Mouse (Mus musculus): Measurements from ENCODE around the gene Tnpo2.
A peak's percentile ranks its signal among the peaks of the same experiment; 100 is the strongest.

Gene Tnpo2

DNA sequence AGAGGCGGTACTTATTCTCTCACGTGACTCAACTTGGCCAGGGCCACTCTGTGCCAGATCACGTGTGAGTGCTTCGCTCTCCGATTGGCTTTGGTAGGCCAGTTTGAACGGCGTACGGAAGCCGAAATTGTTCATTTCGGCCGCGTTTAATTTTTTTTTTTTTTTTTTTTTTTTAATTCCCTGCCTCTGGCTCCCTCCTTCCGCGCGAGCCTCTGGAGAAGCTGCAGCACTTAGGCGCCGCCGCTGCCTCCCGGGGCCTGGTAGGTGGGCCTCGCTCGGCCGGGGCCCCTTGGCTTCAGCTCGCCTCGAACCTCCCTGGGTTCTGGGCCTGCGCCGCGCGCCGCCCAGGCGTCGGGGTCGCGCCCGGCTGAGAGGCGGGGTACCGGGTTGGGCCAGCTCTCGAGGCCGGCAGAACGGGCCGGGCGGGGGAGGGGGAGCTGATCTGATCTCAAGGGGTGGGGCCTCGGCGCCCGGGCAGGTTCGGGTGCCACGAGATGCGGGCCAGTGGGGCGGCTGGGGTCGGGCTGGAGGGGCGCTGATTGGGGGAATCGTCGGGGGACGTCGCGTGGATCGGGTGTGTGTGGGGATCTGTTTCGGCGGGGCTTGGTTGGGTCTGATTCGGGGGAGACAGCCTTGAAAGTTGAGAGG lies at the start of gene Tnpo2:
Gene Tnpo2 (plus strand): TSS at position 198 of the 648 bp plus-strand sequence.
- peak; percentile 87 for DNase-seq (ENCODE audit: low read depth)

DNA sequence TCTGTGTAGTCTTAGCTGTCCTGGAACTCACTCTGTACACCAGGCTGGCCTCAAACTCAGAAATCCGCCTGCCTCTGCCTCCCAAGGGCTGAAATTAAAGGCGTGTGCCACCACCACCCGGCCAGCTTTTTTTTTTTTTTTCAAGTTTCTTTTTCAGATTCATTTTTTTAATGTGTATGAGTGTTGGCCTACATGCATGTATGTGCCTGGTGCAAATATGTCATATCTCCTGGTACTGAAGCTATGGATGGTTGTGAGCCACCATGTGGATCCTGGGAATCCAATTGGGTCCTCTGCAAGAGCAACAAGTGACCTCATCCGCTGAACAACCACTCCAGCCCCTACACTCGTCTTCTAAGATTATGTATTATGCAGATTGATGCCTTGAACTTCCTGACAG lies 49.3 kb upstream of the Tnpo2 start:
- no peak for DNase-seq (ENCODE audit: low read depth)

DNA sequence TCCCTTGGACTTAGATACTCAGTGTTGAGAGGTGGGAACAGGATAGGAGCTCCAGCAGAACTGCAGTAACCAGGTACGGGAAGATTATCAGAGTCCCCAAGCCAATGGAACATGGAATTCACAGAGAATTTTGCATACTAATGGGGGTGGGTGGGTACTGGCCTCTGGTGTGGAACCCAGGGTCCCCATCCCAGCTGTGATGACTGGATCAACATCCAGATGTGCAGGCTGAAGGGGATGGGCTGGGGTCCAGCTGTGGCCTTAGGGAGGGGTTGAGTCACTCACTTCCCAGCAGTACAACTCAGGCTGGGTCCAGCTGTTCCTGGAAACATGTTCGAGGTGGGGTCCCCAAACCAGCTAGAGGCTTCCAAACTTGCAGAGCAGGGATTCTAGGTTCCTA lies 48.8 kb upstream of the Tnpo2 start:
- no peak for DNase-seq (ENCODE audit: low read depth)

DNA sequence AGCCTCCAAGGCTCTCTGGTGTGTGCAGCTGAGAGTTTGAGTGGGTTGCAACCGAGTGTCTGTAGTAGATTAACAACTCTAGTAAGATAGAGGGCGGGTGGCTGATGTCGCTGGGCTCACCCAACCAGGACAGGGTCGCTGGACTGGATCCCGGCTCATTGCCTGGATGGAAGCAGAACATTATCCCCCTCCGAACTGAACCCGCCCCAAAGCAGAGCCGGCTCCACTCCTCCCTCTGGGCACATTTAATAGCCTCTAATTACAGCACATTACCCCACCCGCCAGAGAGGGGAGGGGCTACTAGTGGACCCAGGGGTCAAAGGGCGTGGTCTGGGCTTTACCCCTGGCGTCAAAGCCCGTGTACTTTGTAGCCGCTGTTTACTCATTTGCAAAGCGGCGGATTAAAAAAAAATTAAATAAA lies 47.4 kb upstream of the Tnpo2 start:
- DNase-seq (ENCODE audit: low read depth) = no peak

DNA sequence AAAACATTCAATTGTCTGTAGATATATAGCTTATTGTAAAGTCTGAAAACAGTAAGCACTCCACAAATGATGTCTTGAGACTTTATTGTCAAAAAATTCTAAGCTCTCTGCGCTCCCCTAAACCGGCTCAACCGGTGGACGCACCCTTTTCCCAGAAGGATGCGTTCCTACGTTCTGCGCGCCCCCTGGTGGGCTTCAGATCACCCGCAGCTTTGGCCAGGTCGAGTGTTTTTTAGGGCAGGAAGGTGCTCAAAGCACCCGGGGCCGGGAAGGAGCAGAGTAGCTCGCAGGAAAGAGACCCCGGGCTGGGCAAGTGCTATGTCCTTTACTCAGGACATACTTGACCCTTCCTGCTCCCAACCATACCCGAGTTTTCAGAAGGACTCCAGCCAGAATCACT lies 46.9 kb upstream of the Tnpo2 start:
- DNase-seq (ENCODE audit: low read depth) = peak; percentile 95

DNA sequence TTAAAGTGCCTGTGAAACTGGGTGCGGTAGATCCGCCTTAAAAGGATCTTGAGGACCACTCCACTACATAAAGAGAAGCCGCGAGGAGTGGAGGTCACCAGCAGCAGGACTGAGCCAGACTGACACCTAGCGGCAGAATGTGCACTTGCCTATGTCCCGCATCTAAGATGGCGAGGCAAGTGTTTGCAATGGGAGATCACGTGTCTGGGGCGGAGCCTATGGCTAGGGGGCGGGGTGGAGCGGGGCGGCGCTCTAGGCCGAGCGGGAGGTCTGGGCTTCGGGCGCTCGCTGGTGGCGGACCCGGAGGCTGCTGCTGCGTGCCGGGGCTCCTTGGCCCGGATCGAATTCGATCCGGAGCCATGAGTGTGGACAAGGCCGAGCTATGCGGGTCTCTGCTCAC lies 46.4 kb upstream of the Tnpo2 start, which contains the start of gene Hook2:
Gene Hook2 (plus strand): TSS at position 255 of the 400 bp plus-strand sequence.
- peak; percentile 99 for DNase-seq (ENCODE audit: low read depth)

DNA sequence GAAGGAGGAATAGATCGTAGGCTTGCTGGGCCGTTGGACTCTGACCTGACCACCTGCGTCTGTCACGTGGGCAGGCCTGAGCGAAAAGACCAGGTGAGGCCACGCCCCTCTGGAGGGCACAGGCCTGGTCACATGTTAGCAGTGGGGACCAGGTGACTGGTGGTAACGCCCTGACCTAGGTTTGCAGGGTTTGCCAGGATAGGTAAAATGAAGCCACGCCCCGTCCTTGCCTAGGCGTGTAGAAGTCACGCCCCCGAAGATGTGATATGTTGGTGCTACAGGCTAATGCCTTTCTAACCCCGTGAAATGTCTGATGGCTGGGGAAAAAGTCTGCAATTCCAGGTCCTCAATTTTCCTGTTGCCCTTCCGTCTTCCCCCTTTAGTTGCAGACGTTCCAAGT lies 45.9 kb upstream of the Tnpo2 start:
- no peak for DNase-seq (ENCODE audit: low read depth)

DNA sequence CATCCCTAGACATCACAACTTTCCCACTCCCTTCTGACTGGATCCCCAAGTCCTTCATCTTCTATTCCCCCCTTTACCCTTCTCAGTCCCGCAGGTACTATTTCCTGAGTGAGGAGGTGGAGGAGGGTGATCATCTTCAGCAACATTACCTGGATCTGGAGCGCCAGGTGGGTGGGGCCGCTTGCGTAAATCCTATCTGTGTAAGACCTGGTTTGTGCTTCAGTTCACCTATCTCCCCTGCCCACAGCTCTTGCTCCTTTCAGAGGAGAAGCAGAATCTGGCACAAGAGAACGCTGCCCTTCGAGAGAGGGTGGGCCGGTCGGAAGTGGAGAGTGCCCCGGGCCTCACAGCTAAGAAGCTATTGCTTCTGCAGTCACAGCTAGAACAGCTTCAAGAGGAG lies 42.3 kb upstream of the Tnpo2 start:
- DNase-seq (ENCODE audit: low read depth) = no peak

DNA sequence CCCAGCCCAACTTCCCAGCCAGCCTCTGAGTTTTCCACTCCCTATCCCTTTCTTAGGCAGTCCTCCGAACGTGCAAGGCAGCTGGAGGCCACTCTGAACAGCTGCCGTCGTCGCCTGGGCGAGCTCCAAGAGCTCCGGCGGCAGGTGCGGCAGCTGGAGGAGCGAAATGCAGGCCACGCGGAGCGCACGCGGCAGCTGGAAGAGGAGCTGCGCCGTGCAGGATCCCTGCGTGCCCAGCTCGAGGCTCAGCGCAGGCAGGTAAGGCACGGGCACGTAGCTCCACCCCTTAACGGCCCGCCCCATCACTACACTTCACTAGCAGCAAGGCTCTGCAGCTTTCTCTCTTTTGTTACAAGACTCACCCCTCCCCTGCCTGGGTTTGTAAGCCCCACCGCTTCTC lies 41.0 kb upstream of the Tnpo2 start:
- no peak for DNase-seq (ENCODE audit: low read depth)

DNA sequence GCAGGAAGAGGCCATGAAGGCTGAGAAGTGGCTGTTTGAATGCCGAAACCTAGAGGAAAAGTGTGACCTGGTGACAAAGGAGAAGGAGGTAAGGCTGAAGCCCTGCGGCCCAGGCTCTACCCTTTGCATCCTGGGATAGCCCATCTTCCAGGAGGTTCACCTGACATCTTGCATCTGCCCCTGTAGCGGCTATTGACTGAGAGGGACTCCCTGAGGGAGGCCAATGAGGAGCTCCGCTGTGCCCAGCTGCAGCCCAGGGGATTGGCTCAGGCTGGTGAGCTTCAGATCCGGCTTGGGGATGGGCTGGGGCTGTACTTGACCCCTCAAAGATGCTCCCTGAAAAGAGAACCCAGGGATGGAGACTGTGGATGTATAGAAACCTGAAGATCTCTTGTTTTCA lies 39.7 kb upstream of the Tnpo2 start:
- no peak for DNase-seq (ENCODE audit: low read depth)

DNA sequence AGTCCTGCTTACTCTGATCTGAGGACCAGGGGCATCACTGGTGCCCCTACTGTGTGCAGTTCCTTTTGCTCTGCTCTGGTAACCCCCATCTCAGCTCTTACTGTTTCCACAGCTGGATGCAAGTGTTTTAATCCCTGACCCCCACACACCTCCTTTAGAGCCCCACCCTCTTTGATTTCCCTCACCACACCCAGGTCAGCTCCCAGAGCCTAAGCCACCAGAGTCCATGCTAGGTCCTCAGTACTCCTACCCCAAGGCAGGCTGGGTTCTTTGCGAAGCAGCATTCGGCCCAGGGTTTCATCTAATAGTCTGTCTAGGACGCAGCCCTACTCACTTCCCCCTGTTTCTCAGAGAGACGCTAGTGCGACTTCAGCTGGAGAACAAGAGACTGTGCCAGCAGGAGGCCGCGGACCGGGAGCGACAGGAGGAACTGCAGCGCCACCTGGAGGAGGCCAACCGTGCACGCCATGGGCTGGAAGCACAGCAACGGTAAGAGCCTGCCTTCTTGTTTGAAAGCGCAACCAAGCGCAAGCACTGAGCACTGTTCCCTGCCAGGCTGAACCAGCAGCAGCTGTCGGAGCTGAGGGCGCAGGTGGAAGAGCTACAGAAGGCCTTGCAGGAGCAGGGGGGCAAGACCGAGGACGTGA lies 38.9 kb upstream of the Tnpo2 start:
- peak; percentile 87 for DNase-seq (ENCODE audit: low read depth)

DNA sequence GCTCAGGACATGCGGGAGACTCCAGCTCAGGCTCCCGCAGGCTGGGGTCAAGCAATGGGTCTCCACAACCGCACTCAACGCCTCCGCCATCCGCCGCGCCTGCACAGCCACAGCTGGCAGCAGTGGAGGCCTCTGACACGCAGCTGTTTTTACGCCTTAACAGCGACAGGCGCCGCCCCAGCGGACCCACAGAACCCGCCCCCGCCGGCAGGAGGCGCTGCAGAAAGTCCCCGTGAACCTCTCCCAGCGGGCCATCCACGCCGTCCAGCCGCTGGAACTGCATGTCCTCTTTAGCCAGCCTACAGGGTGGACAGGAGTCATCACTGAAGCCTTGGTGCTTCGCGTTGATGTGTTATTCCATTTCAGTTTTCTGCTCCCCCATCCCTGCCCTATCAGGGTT lies 29.0 kb upstream of the Tnpo2 start:
- DNase-seq (ENCODE audit: low read depth) = no peak

DNA sequence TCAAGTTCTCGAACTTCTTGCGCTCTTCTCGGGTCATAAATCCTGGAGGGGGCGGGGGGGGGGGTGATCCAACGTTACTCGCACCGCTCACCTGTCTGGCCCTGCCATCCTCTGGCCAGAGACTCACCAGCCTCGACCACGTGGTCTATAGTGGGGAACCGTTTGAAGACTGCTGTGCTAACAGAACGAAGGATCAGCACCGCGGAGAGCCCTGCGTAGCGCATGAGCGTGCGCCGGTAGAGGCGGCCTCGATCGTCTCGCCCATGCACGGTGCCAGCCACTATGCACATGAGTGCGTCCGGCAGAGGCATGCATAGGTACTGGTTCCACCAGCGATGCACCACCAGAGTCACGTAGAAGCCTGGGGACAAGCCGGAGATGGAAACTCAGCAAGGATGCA lies 25.5 kb upstream of the Tnpo2 start:
- no peak for DNase-seq (ENCODE audit: low read depth)

DNA sequence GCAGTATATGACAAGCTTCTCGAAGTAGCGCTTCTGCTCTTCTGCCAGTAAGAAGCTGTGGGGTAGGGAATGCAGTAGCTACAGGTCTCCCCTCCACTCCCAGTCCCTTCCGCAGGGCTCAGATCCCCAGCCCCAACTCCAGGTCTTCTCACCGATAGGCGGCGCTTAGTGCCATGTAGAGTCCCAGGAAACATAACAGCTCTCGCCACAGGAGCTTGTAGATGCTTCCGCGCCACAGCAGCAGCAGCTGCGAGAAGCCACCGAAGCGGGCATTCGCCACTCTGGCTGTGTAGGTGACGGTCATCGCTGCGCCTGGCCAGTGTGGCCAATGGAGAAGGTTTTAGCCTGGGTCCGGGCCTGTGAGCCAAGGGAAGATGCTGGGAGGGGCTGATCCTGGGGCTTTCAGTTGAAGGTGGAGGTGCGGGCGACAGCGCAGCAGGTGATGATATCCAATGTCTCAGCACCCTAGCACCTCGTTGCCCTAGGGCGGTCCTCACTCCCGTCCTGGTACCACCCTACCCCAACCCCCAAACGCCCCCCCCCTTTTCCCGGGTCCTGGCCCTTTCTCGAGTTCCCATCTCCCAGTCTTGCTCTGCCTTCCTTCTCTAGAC lies 23.4 kb upstream of the Tnpo2 start:
- DNase-seq (ENCODE audit: low read depth) = no peak

DNA sequence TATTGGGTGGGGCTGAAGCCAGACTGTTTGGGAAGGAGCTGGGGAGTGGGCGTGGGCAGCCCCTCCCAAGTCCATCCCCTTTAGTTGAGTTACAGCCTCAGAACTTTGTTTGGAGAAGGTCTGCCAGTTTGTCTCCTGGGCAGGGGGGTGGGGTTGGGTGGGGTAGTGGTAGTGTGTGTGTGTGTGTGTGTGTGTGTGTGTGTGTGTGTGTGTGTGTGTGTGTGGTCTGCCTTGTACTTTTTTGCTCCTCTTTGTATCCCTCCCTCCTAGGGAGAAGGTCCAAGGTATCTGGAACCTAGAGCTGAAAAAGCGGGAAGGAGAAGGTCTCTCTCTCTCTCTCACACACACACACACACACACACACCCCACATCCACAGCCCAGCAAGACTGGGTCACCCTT lies 22.3 kb upstream of the Tnpo2 start, which contains the start of gene Best2:
Gene Best2 (minus strand): TSS at position 101 of the 400 bp plus-strand sequence.
- DNase-seq (ENCODE audit: low read depth) = no peak

DNA sequence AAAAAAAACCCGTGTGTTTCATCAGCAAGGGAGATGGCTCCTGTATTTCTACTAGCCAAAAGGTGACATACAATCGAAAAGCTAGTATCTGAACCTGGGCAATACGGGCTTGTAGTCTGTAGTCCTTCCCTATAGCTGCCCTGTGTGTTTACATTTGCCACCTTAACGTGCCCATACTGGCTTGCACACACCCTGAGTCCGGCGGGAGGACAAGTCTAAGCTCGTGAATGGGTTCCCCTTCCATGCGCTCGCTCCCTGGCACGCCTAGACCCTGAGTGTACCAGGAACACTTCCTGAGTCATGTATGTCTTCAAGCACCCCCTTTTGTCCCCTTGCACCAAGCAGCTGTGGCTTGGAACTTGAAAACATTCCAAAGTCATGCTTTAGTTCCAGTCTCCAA lies 20.0 kb upstream of the Tnpo2 start:
- DNase-seq (ENCODE audit: low read depth) = no peak

DNA sequence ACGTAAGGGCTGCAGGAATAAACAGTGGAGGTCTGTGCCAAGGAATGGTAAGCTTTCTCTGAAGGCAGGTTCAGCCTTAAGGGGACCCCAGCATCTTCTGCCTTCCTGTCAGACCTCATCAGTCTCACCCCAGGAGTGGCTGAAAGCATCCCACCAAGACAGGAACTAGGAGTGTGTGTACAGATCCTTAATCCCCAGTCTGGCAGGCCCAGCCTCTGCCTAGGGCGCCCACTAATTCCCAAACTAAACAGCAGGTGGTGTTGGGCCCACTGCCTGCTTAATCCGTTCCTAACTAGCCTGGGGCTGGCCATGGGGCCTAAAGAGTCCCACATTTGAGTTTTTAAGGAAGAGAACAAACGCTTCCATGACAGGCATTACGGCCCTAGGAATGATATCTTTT lies 19.5 kb upstream of the Tnpo2 start:
- DNase-seq (ENCODE audit: low read depth) = no peak

DNA sequence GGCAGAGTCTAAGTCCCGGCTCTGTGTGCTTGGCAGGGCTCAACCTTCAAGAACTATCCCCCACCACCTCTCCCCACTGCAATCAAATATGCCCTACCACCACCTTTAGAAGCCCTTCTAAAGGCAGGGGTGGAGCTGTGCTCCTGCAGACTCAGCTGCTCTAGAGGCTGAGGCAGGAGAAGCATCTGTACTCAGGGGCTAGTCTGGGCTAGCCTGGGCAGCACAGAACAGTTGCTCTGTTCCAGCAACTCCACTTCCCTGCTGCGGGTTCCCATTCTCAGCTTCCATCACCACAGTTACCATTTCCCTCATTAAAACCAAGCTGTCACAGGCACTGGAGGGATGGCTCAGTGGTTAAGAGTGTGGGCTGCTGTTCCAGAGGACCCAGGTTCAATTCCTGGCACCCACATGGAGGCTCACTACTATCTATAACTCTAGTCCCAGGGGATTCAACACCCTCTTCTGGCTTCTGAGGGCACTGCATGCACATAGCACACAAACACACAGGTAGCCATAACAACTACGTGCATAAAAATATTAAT lies 15.1 kb upstream of the Tnpo2 start:
- no peak for DNase-seq (ENCODE audit: low read depth)

DNA sequence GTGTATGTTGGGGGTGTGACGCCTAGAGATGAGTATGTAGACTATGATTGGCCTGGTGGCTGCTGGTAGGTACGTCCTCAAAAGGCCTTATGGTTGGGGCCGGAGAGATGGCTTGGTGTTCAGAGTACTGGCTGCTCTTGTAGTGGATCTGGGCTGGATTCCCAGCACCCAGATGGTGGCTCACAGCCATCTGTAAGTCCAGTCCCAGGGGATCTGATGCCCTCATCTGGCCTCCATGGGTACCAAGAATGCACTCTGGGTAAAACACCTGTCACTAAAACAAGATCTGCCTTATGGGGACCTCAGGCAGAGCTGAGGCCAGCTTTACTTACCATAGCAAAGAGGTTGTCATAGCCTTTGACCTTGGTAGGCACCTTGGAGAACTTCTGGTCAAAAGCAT lies 12.9 kb upstream of the Tnpo2 start:
- DNase-seq (ENCODE audit: low read depth) = no peak

DNA sequence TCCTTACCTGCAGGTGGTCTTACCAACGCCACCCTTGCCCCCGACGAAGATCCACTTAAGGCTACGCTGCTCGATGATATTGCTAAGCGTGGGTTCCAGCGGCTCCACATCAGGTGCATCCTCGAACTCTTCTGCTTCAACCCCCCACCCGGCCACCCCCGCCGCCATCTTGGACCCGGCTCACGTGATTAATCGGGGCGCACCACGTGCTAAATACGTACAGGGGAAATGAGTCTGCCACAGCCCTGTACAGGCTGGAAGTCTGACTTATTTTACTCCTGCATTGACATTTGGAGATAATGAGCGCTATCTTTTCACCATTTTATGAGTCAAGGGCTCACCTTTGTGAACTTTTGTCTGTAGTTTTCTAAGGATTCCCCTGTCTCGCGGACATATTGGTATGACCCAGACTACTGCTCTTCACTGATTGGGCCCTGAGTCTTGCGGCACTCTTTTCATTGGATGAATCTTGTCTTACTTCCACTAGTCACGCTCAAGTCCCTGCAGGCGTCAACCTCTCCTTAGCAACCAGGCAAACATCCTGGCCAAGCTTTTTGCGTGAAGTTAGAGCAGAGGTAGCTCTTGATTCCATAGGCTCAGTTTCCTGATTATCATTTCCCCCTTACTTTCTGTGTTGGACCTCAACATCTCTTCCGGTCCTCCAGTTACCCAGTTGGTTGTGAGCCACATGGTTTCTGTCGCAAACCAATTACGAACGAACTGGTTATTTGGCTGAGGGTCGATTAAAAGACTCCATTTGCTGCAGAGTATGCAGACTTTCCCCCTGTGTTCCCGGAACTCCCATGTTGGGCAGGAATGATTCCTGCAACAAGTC lies 11.4 kb upstream of the Tnpo2 start, which contains the start of gene Asna1:
Gene Asna1 (minus strand): TSS at position 184 of the 835 bp plus-strand sequence.
- peak; percentile 91 for DNase-seq (ENCODE audit: low read depth)

DNA sequence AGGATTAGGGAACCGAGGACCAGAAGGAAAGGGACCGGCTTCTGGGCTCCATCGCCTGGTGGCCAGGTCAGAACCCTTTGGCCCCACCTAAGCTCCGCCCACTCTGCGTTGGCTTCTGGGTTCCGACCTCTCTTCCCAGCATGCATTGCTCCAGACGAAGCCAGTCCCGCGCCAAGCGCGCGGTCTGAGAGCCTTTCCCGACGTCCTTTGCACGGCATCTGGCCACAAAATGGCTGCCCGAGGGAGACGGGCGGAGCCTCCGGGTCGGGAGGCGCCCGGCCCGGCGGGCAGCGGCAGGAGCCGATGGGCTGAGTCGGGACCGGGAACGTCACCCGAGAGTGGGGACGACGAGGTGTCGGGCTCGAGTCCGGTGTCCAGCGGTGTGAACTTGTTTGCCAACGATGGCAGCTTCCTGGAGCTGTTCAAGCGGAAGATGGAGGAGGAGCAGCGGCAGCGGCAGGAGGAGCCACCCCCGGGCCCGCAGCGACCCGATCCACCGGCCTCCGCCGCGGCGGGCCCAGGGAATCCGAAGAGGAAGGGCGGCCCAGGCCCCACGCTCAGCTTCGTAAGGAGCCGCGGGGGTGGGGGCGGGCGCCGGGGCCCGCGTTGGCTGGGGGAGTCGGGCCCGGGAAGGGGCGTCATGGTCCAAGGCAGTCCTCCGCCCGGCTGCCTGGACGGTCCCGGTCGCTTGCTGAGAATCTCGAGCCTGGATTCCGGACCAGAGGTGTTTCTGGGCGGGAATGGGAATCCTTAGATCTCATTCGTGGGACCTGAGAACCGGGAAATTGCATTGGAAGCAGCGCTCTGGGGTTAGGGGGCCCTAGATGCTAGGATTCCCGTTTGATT lies 9.8 kb upstream of the Tnpo2 start, which contains the start of gene Trir:
Gene Trir (plus strand): TSS at position 154 of the 846 bp plus-strand sequence.
- DNase-seq (ENCODE audit: low read depth) = peak; percentile 98

Data from c-Kit-positive CD71-negative TER-119-negative erythroid progenitor cells, embryonic 14.5 days (primary cell).